Mouse (Mus musculus) layer of hippocampus, adult 9-10 months (tissue): ENCODE measurements around the gene Foxj1.
"Not testable (repeated sequence)": the region's sequence is repeated elsewhere in the genome, so short reads cannot be mapped to it uniquely, and the experiment has no call there.

Source experiments
- DNase-seq: peaks from one replicate; pipeline ENCODE4 v3.0.0; 2022; ENCODE audit warnings: low spot score

The Foxj1 gene

GRCm38 (mm10) chr11:116335244-116336036 is at the start of gene Foxj1:
TSS of gene Foxj1 (minus strand) at chr11:116335399.
- DNase-seq, result peak; percentile 89

- no peak for DNase-seq
Observed at GRCm38 (mm10) chr11:116384171-116384570, 49.0 kb upstream of the Foxj1 start.

- not testable (repeated sequence) for DNase-seq
Observed at GRCm38 (mm10) chr11:116383070-116383469, 47.9 kb upstream of the Foxj1 start.

- no peak for DNase-seq
Observed at GRCm38 (mm10) chr11:116380767-116381166, 45.6 kb upstream of the Foxj1 start.

GRCm38 (mm10) chr11:116379530-116379929 is 44.3 kb upstream of the Foxj1 start:
- DNase-seq, result no peak

GRCm38 (mm10) chr11:116376945-116377661 is 41.9 kb upstream of the Foxj1 start:
- DNase-seq, result no peak

GRCm38 (mm10) chr11:116371894-116372450 is 36.8 kb upstream of the Foxj1 start:
- no peak for DNase-seq

GRCm38 (mm10) chr11:116369633-116370032 is 34.4 kb upstream of the Foxj1 start:
- DNase-seq, result no peak

GRCm38 (mm10) chr11:116369051-116369450 is 33.9 kb upstream of the Foxj1 start:
- DNase-seq, result no peak

- DNase-seq, result peak; percentile 74
Observed at GRCm38 (mm10) chr11:116368116-116368515, 32.9 kb upstream of the Foxj1 start.

- no peak for DNase-seq
Observed at GRCm38 (mm10) chr11:116366647-116367046, 31.4 kb upstream of the Foxj1 start.

GRCm38 (mm10) chr11:116366124-116366523 is 30.9 kb upstream of the Foxj1 start:
- no peak for DNase-seq

- DNase-seq, result no peak
Observed at GRCm38 (mm10) chr11:116365432-116365831, 30.2 kb upstream of the Foxj1 start.

GRCm38 (mm10) chr11:116362015-116362414 is 26.8 kb upstream of the Foxj1 start:
- no peak for DNase-seq

- not testable (repeated sequence) for DNase-seq
Observed at GRCm38 (mm10) chr11:116360915-116361314, 25.7 kb upstream of the Foxj1 start.

- DNase-seq, result no peak
Observed at GRCm38 (mm10) chr11:116359652-116360051, 24.5 kb upstream of the Foxj1 start.

- DNase-seq, result no peak
Observed at GRCm38 (mm10) chr11:116358926-116359637, 23.9 kb upstream of the Foxj1 start.

GRCm38 (mm10) chr11:116354521-116354920 is 19.3 kb upstream of the Foxj1 start:
- DNase-seq, result no peak

GRCm38 (mm10) chr11:116353535-116353934 is 18.3 kb upstream of the Foxj1 start:
- no peak for DNase-seq

GRCm38 (mm10) chr11:116351294-116351693 is 16.1 kb upstream of the Foxj1 start:
- DNase-seq, result no peak

GRCm38 (mm10) chr11:116347955-116348354 is 12.8 kb upstream of the Foxj1 start:
- no peak for DNase-seq

- no peak for DNase-seq
Observed at GRCm38 (mm10) chr11:116347012-116347411, 11.8 kb upstream of the Foxj1 start.
